Mouse (Mus musculus): ENCODE data around the gene Zfp981.
"Not testable (repeated sequence)": the region's sequence is repeated elsewhere in the genome, so short reads cannot be mapped to it uniquely, and the experiment has no call there.

Zfp981 gene

DNA sequence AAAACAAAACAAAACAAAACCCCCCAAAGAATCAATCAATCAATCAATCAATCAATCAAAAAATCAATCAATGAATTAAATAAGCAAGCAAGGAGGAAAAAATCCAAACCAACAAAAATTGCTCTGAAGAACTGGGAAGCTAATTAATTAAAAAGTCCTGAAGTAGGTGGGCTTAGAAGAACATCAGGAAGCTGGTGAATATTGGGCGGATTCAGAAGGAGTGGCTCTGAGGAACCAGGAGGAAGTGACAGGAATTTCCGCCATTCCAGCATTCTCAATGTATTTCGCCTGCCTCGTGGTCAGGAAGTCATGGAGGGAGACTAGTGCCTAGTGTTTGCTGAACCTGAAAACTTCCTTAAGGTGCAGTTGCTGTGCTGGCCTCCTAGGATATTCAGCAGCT is at the start of gene Zfp981:
Zfp981 (plus strand) TSS at position 301 of the 400 bp plus-strand sequence.
- DNase-seq, result not testable (repeated sequence)

DNA sequence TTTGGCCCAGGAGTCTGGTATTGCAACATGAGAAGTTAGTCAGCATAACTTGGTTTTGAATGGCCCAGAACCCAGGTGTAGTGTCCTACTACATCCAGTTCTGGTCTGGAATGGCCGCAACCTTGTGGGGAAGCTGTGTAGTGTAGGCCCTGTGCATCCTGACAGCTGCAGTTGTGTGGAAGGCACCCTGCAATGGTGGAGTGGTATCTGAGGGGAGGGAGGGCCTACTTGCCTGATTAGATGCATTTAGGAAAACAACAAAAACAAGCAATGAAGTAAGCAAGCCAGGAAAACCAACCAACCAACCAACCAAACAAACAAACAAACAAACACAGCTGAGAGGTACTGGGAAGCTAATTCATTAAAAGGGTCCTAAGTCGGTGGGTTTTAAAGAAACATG is 49.3 kb upstream of the Zfp981 start:
- not testable (repeated sequence) for DNase-seq

DNA sequence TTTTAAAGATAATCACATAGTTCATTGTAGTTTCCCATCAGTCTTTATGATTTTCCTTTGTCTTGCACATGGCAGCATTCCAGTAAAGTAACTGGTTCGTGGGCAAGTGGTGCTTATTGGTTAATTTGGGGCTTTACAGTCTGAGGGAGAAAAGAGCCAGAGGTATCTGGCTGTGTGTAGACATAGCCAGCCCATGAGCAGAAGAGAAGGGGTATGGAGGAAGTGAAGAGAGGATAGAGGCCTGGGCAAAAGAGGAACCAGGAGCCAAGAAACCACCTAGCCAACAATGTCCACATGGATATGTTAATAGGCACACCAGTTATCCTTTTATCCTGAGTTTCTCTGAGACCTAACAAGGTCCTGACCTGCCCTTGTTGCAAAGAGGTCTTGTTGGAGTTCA is 47.7 kb upstream of the Zfp981 start:
- DNase-seq, result not testable (repeated sequence)

DNA sequence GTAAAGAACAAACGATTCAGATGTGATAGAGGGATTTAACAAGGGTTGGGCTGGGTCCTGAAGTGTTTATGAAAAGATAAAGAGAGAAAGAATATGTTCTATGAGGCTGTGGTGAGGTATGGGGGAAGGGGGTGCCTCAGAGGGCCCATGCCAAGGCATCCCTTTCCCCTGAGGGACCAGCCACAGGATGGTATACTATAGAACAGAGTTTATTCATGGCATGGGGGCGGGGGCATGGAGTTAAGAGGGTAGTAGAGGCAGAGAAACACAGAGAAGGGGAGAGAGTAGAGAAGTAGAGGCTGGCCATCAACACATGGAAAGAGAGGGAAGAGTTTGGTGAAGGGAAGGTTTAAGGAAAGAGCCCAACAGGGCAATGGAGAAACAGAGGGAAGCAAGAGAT is 46.9 kb upstream of the Zfp981 start:
- no peak for DNase-seq

DNA sequence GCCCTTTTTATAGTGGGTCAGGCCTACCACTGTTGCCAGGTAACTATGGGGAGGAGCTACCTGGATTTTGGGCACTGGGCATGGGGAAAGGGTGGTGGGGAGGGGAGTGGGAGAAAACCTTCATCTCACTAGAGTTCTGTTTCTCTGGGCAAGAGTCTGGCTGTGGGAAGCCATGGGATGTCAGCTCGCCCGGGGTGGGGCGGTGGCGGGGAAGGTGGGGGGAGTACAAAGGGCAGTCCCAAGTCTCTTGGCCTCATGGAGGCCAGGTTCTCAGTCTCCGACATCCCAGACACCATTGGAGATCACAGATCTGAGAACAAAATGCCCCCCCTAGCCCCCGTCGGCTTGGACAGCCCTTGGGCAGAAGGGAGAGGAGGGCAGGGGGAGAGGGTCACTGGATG is 46.5 kb upstream of the Zfp981 start:
- DNase-seq, result no peak

DNA sequence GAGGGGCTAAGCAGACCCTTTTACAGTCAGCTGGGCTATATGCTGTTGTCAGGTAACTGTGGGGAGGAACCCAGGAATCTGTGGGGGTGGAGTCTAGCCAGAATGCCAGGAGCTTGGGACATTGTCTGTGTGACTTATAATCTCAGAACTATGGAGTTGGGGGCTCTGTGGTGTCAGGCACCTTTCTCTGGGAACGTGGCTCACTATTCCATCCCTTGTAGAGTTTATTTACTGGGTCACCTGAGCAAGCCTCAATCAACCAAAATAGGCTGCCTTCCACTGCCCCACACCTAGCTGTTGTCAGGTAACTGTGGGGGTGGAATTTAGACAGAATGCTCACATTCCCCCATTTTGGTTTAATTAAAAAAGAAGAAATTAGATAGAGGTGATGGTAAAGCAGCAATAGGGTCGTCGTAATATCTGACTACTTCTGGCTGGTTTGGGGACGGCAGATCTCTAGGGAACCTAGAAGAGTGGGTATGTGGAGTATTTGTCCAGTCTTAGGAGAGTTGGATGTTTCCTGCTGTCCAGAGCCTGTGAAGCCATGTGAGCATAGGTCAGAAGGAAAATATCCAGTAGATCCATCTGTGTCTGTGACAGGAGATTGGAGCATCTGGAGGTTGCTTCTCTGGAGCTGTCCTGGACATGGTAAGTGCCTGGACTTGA is 45.6 kb upstream of the Zfp981 start:
- no peak for DNase-seq

DNA sequence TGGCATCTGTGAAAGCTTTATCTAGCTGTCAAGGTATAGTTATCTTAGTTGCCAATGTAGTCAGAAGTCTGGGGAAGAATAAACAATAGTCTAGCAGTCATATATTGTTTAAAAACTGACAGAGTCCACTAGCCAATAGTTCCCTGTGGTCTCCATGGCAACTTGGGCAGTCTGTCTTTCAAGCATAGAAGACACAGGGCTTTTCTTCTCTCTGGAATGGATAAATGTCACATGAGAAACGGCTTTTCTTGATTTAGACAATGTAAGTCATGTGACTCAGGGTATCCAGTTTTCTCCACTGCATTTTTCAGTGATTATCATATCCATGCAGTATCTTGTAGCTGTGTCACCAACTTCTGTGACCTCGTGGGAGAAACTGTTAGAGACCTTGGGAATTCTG is 44.7 kb upstream of the Zfp981 start:
- DNase-seq, result no peak

DNA sequence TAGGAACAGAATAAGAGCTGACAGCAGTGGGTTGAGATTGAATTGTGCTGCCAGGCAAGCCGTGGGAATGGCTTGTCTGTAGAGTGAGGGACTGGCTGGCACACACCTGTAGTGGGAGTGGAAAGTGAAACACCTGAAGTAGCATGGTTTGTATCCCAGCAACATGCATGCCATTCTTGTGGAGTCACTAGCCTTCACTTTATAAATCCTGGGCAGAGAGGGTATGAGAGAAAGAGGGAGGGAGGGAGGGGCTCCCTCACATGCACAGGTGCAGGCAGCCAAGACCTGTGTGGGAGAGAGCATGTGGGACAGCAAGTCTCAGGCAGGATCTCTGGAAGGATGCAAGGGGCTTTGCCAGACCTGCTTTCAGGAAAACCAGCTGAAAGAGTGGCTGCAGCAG is 44.1 kb upstream of the Zfp981 start:
- DNase-seq, result no peak

DNA sequence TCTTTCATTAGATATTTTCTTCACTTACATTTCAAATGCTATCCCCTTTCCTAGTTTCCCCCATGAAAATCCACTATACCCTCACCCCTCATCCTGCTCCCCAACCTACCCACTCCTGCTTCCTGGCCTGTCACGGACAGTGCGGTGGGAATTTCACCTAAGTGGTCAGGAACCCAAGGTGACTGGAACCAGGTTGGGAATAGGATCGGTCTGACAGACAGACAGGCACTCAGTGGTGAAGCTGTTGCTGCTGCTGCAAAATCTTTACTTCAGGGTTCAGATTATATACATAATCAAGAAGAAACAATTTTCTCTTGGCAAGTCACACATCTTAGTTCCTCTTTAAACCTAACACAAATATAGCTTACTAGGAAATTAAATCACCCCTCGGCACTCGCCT is 42.0 kb upstream of the Zfp981 start:
- DNase-seq, result not testable (repeated sequence)

DNA sequence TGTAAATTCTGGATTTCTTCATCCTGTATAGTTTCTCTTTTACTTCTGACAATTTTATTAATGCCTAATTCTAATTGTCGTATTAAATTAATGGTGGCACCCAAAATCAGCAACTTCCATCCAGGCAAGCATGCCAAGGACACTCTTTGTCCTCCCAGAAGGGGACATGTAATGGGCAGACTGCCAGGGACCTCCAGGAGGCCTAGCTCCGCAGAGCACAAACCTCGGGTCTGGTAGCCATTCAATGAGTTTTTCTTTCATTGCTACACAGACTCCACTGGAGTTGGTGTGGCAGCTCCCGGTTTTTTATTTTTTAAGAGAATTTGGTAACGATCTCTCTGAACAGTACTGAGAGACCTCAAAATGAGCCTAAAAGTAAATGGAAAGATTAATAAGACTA is 41.1 kb upstream of the Zfp981 start:
- DNase-seq, result not testable (repeated sequence)

DNA sequence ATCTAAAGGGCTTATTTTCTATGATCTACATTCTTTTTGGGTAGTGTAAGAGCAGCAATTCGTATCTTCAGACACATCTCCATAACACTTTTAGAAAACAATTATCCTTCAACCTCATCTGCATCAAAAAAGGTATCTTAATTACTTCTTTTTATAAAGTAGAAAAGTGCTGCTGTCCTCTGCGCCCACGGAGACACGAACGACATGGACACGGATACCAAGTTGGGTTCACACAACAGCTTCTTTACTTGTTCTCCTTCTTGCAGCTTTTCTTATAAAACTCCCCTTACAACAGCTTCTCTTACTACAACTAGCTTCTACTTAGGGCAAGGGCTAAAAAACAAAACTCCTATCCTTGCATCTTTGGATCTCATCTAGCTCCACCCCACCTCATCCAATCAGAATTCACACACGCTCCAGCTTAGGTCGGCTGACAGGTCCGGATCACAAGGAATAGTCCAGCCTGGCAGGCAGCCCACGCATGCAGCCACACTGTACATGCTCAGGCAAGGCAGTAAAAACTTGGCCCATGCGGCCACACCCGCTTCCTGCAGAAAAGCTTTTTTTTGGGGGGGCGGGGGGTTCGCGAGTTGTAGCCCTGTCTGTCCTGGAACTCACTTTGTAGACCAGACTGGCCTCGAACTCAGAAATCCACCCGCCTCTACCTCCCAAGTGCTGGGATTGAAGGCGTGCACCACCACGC is 38.0 kb upstream of the Zfp981 start:
- not testable (repeated sequence) for DNase-seq

DNA sequence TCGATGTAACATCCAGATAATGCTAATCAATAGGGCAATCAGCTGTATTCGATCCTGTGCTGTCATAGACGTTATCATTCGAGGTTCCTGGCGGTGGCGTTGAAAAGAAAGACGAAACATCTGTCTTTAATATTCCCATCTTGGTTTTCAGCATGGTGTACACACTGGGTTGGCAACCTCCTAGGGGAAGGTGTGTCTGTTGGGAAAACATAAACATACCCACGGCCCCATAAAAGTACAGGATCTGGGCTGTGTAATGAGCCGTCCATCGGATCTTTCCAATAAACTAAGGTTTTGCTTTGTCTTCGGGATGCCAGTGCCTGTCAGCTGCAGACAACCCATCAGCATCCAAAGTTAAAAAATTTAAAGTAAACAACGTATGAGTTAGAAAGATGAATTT is 31.8 kb upstream of the Zfp981 start:
- DNase-seq, result not testable (repeated sequence)

DNA sequence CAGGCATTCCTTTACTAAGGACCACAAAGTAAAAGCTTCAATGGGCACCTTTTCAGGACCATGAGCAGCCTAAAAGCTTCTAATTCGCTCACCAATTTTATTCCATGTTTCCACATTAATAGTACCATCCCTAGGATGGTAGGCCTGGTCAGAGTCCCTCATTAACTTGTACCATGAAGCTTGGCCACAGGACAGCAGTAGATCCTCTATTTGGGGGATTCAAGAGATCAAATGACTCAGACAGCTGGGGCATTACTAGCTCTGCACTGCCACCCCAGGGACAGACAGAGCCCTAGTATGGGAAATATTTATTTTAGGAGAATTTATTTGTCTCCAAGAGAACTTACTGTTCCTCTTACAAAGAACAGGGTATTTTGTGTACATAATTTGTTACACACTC is 27.6 kb upstream of the Zfp981 start:
- DNase-seq, result not testable (repeated sequence)

DNA sequence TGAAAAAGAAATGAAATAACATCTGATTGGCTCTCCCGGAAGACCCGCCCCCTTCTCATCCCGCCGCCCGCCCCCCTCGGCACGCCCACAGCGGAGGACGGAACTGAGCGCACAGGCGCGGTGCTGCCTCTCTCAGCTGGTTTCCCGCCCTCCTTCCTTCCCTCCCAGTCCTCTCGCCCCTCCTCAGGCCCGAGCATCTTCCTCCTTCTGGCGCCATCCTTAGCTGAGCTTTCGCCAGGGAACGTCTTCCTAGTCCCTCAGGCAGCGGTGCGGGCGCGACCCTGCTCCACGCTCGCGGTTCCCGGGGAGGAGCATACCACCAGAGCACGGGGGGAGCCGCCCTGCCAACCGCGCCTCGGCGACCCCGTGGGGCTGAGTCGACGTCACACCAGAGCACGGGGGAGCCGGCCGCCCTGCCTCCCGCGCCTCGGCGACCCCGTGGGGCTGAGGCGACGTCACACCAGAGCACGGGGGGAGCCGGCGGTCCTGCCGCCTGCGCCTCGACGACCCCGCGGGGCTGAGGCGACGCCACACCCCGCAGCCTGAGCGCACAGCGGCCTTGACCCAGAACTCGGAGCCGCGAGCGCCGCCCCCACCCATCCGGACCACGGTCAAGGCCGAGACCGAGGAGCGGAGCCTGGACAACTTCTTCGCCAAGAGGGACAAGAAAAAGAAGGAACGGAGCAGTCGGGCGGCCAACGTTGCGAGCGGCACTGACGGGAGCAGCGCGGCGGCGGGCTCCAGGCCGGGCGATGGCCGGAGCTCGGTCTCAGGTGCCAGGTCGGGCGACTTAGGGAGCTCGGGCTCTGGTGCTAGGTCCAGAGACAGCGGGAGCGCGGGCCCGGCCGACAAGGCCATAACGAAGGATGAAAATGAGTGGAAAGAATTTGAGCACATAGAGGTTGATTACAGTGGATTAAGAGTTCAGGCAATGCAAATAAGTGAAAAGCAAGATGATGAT is 26.8 kb upstream of the Zfp981 start:
- DNase-seq, result not testable (repeated sequence)

DNA sequence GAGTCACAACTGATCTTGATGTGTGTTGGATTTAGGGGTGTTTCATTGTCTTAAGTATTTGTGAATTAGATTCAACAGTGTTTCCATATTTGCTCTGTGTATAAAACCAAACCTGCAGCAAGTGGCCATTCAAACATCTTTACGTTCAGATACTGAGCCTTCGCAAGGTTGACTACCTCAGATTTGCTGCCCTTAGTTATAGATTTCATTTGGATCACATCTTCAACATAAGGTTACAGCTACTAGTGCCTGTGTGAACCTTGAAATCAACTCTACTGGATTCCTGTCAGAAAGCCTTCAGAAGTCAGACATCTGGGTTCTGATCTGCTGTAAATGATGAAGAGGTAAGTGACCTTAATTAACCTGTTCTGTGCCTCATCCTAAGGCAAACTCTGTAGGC is 25.6 kb upstream of the Zfp981 start:
- not testable (repeated sequence) for DNase-seq

DNA sequence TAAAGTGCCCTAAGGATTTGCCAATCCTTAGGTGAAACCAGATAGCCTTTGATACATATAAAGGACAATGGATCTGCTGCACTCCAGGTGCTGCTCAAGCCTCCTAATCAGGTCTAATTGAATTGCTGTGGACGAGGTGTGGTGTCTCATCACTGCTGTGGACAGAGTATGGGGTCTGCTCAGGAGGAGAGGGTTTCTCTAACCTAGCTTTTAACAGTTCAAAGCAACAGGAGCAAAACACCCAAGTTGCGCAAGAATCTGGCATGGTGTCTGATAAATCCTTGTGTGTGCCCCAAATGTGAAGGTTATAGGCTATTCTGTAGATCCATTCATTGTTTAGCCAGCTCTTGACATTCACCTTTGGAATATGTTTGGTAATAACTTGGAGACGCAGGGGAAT is 24.9 kb upstream of the Zfp981 start:
- DNase-seq, result not testable (repeated sequence)

DNA sequence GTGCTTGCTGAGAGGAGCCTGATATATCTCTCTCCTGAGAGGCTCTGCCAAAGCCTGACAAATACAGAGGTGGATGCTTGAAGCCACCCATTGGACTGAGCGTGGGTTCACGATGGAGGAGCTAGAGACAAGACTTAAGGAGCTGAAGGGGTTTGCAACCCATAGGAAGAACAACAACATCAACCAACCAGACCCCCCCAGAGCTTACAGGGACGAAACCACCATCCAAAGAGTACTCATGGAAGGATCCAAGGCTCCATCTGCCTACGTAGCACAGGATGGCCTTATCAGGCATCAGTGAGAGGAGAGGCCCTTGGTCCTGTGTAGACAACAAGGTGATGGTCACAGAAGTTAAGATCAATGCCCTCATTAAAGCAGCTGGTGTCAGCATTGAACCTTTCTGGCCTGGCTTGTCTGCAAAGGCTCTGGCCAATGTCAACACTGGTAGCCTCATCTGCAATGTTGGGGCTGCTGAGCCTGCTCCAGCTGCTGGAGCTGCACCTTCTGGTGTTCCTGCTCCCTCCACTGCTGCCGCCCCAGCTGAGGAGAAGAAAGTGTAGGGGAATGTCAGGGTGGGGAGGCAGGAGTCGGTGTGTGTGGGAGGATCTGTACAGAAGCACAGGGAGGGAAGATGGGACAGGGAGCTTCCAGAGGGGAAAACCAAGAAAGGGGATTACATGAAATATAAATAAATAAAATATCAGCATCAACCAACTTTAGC is 21.3 kb upstream of the Zfp981 start:
- DNase-seq, result not testable (repeated sequence)

DNA sequence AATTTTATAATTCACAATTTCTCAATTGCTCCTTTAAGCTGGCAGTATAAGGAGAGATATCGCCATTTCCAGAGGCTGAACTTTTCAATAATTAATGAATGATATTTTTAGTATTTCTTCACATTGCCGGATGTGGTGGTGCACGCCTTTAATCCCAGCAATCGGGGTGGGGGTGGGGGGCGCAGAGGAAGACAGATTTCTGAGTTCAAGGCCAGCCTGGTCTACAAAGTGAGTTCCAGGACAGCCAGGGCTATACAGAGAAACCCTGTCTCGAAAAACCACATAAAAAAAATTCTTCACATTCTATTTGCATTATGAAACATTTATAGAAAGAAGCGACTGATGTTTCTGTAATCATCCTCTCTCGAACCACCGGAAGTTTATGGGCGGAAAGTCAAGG is 19.3 kb upstream of the Zfp981 start:
- not testable (repeated sequence) for DNase-seq

DNA sequence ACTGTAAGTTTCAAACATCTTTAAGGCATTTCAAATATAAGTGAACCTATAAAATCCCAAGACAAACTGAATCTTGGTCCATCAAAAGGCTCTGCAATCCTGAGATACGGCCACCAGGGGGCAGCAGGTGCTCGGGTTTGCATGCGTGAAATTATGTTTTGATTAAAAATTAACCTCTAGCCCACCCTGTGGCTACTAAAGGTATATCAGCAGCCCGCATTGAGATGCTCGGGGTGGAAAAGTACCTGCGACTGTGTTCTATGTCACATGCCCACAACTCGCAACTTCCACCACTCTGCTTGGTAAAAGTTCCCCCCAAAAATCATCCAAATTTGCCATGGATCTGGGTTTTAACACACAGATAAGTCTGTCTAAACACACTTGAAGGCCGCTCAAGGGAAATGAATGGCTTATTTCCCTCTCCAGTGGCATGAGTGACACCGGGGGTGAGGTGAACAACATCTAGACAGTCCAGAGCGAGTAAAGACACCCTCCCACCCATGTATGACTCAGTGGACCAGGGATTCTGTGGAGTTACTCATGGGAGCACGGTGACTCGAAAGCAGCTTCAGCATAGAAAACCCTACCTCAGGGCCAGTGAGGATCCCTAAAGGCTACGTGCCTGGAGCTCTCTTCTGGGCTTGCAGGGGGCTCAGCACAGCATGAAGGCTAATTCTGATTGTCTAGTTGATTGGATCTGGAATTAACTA is 18.1 kb upstream of the Zfp981 start:
- DNase-seq, result not testable (repeated sequence)

DNA sequence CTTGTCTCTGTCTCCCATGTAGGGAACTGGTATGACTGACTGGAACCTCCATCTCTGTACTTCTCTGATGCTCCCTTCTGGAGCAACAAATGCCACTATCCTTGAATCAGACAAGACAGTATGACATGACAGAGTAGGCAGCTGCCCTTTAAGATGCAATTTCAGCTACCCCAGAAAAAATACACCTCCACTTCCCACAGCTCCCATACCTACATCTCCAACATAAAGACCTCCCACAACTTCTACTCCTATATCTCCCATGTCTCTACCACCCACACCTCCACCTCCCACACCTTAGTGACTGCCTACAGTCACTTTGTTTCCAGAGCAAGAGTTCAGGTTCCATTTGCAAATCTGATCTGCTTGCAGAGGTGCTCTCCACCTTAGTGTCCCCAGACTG is 17.2 kb upstream of the Zfp981 start:
- DNase-seq, result not testable (repeated sequence)

DNA sequence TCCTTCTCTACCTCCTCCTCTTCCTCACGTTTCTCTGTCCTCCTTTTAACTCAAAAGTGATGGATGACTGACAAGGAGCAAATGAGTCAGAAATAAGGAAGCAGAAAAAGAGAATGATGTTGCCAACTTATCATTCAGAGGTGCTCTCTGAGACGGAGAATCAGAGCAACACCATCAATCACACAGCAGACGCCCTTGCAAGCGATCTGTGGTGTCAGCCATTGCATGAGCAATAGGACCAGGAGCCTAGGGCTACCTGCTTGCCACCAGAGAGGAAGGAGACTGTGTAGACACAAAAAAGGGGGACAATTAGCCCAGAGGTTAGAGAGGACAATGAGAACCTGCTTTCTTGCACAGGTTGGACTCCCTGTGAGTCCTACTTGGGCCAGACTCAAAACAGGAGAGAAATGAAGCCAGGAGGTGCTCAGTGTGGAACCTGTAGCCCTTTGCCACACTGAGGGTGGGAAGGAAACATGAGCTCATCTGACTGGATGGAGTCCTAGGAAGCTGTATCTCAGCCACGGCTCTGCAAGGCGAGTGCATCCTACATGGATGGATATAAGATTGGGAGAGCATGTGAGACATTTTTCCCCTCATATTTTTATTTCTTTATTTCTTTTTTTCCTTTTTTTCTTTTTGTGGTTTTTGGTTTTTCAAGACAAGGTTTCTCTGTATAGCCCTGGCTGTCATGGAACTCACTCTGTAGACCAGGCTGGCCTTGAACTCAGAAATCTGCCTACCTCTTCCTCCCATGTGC is 16.5 kb upstream of the Zfp981 start:
- not testable (repeated sequence) for DNase-seq
